Mouse (Mus musculus) common myeloid progenitor, adult 5-6 weeks (primary cell): ENCODE measurements at regions not wholly inside any gene's neighbourhood (a gene's known extent, or its start where the extent isn't known, plus 50 kb on each side); places are given as distances from the start of the nearest gene placed in this dataset.

Experiments
- ATAC-seq: replicated peaks from 2 replicates; pipeline ENCODE4 v1.8.0; 2016; ENCODE audit warnings: low read depth, mild to moderate bottlenecking, moderate TSS enrichment, inconsistent platforms; ENCODE audit not compliant: poor library complexity, severe bottlenecking

GRCm38 (mm10) chr13:57291737-57292490 lies 396.1 kb upstream of the Trpc7 start:
- ATAC-seq = no peak

DNA sequence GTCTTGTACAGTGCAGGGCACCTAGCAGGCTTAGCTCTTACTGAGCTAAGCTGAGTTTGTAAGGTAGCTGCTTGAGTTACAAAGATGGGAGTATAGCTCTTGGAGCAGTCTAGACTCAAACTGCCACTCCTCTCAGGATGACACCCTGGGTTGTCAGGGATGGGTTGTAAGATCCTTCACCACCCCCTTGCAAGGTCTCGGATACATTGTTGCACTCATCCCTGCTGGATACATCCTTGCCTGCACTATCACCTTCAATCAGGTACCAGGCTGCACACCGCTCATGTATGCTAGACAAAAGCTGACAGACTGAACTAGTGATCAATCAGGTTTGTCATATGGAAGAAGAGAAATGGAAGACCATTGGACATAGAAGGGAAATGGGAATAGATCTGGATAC lies 390.4 kb upstream of the Trpc7 start:
- ATAC-seq = no peak

- ATAC-seq = no peak
Measured at GRCm38 (mm10) chr13:57282816-57283215, 387.0 kb upstream of the Trpc7 start.

GRCm38 (mm10) chr13:57281941-57282710 lies 386.3 kb upstream of the Trpc7 start:
- ATAC-seq = no peak

GRCm38 (mm10) chr13:57281504-57281903 lies 385.7 kb upstream of the Trpc7 start:
- ATAC-seq = no peak

- no peak for ATAC-seq
Measured at GRCm38 (mm10) chr13:57278580-57278979, 382.8 kb upstream of the Trpc7 start.

DNA sequence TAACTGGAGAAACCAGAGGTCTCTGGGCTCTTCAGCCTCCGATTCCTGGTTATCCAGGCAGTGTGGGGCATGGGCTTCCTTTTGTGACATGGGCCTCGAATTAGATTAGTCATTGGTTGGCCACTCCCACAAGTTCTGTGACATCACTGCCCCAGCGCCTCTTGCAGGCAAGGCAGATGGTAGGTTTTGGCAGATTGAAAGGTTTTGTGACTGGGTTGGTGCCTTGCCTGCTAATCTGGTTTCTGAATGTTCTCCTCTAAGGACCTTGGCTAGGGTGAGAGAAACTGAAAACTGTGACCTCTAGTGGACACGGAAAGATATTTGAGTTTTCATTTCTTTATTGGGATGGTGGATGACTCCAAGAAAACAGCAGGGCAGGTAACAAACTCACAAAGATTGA lies 381.3 kb upstream of the Trpc7 start:
- ATAC-seq = no peak

DNA sequence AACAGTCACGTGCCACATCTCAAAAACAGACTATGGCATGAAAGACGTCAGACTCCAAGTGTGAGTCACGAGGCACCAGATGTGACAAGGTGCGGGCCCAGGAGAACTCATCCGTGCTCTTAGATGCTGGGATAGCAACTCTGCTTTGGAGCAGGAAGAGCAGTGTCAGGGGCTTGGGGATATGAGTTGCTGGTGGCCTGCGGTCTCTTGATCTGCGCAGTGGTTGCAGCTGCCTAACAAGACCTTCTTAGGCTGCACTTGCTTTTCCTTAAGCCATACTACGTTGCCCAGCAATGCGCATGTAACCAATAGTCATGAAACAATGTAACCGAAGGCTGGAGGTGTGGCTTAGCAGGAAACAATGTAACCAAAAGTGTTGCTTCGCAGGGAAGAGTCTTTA lies 380.1 kb upstream of the Trpc7 start:
- ATAC-seq = no peak

GRCm38 (mm10) chr13:57273593-57273992 lies 377.8 kb upstream of the Trpc7 start:
- no peak for ATAC-seq

- ATAC-seq = peak; percentile 80
Measured at GRCm38 (mm10) chr13:57269614-57270013, 373.8 kb upstream of the Trpc7 start.

DNA sequence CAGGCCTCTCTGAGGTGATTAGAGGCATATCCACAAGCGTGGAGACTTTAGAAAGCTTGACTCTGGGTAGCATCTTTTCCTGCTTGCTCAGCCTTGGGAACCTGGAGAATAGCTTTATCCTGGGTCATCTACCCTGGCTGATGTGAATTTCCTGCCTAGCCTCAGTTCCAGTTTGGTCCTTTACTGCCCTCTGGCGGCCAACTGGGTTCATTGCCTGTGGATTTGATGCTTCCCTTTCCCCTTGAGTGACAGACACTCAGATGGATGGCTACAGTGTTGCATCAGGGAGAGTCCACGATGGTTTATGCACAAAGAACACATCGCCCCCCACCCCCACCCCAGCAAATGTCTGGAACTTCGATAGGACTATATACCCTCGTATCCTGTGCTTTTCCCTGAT lies 364.1 kb upstream of the Trpc7 start:
- peak; percentile 62; the same call in 1 of the 2 replicates for ATAC-seq

DNA sequence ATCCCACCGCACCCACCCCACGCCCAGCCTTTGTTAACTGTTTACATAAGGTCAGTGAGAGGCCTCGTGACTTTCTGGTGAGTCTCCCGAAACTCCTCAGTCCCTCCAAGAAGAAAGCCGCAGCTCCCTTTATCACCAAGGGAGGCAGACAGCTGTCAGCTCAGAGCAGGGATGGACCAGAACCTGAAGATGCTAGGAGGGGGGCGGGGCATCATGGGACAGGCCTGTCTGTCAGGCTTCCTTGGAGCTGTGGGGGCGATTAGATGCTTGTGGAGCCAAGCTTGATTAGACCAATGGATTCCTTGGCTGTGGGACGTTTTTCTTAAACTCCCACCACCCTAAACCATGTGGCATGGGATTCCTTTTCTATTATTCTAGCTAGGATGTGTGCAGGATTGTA lies 363.7 kb upstream of the Trpc7 start:
- no peak for ATAC-seq

- no peak for ATAC-seq
Measured at GRCm38 (mm10) chr13:57255920-57256319, 360.1 kb upstream of the Trpc7 start.

DNA sequence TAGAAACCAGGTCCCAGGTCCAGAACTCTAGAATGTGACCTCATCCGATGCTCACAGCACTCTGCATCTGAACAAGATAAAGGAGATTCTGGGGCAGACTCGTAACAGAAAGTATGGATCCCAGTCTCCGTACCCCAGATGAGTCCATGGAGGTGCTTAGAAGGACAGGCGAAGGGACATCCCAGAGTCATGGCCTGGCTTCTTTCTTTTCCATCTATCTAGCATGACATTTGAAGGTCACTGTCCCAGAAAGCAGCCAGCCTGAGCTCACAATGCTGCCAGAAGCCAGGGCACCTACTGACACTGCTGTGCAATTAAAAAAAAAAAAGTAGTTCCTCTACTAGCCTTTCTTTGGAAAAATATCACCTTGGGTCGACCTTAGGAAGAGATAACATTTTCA lies 354.1 kb upstream of the Trpc7 start:
- no peak for ATAC-seq

DNA sequence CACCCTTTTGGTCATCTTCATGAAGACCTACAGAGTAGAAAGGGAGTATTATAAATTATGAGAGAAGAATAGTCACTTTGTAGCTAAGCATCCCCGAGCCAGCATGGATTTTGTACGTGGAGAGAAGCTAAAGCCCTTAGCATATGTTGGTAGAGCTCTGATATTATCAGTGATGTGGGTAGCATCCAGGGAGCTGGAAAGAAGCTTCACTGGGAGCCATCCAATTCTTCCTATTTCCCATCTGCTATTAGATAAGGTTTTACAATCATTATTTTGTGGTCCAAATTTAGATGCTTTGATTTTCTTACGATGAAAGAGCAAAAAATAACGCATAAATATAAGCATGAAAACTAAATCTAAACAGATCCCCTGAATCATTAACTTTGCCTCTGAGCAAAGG lies 353.6 kb upstream of the Trpc7 start:
- no peak for ATAC-seq

- ATAC-seq = no peak
Measured at GRCm38 (mm10) chr13:57246238-57246963, 350.6 kb upstream of the Trpc7 start.

GRCm38 (mm10) chr13:57236917-57237316 lies 341.1 kb upstream of the Trpc7 start:
- no peak for ATAC-seq

GRCm38 (mm10) chr13:57236211-57236610 lies 340.4 kb upstream of the Trpc7 start:
- ATAC-seq = no peak

DNA sequence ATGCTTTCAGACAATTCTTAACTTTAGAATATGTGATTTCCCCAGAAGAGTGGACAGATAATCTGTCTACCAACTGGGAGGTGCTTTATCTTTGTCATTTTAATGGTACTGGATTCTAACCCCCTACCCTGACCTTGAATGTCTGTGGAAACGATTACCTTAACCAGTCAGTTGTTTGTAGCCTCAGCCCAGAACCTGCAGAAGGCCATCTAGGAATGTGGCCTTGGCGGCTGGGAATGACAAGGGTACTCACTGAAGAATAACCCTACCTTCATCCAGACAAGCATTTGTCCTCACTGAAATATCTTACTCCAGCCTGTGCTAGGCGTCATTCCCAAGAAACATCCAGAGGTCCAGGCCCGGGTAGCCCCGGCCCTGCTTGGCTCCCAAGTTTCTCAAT lies 337.1 kb upstream of the Trpc7 start:
- no peak for ATAC-seq

DNA sequence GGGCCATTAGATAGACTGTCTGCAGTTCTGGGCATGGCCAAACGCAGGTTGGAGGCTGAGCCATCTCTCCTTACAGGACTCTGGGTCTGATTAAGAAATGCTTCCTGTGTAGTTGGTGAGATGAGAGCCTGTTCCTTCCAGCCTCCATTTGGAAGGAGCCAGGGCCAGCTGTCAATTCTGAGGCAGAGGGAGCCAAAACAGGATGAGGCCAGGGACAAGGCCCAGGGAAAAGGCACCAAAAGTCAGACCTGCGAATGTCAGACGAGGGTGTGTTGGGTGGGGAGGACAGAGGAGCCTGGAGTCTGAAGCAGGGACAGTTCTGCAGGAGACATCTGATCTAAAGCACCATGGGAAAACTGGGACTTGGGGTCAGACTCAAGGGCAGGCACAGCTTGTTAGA lies 335.9 kb upstream of the Trpc7 start:
- no peak for ATAC-seq

DNA sequence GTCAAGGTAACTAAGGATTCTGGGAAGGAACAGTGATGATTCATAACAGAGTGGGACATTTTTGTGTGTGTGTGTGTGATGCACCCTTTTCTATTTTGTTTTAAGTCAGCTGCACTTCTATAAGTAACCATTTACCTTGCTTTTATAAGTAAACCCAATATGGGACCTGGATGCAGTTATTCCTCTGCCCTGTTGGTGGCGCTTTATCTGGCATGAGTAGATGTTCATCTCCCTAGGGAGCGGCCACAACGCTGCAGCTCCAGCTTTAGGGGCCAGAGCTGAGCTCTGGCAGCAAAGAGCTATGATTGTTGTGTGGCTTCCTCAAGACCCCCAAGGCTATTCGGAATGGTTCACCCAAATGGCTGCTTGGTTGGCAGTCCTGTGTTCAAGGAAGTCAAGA lies 334.5 kb upstream of the Trpc7 start:
- no peak for ATAC-seq
